Mouse (Mus musculus): ENCODE measurements around the gene Kdm6a. TPM values are rescaled to one million over a fixed set of nuclear protein-coding genes. Genes with fewer than 3 reads are reported as not detected.

The Kdm6a gene
- polyA plus RNA-seq, 1 experiment from 2014 or later, result 39.9 TPM

DNA sequence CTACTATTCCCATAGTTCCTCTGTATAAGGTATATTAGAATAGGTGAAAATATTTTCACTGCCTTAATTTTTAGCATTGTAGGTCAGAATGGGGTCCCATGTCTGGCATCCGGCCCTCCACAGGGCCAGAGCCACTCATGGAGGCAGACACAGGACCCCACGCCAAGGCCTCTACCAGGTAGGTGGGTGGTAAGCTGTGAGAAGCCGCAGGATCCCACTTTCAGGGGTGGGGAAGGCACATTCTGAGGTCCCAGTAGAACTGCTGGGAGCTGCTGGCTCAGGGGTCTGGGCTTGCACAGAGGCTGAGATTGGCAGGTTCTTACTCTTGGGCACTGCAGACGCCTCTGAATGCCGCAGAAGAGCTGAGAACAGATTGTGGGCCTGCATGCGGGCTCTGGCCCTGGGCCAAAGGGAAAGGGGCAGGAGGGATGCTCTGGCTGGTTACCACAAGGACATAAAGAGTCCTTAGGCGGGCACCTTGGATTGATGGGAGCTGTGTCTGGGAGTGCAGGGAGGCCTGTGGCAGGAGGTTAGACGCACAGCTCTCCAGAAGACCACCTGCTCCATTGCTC is 95.9 kb downstream of the Kdm6a start:
- Histone ChIP-seq H3K4me2 (ENCODE audit: low read depth) (no peak overlapping the region), H3K9ac (ENCODE audit: low read length) (no peak overlapping the region), H3K27me3 (ENCODE audit: control insufficient read depth, insufficient read depth, low read length) (no peaks in the 10 kb centered on the region), H3K4me3 (ENCODE audit: low read depth, low read length) (no peak overlapping the region), H3K4me1 (ENCODE audit: control insufficient read depth, insufficient read depth, low read length) (no peaks in the 10 kb centered on the region), H3K36me3 (ENCODE audit: control insufficient read depth, insufficient read depth, low read length) (peaks cover 2% of the 10 kb centered on the region; the same call in 1 of the 2 replicates), H3K27ac (ENCODE audit: low read depth, low read length) (no peak overlapping the region), H3K9me3 (ENCODE audit: control insufficient read depth, low read length) (no peaks in the 10 kb centered on the region)
- WGBS, result 94% methylated on average over 8 of the region's 8 CpGs
- ATAC-seq (ENCODE audit: insufficient read depth, low FRiP score, low TSS enrichment), result no peak
- no peak for DNase-seq (ENCODE audit: low spot score)

DNA sequence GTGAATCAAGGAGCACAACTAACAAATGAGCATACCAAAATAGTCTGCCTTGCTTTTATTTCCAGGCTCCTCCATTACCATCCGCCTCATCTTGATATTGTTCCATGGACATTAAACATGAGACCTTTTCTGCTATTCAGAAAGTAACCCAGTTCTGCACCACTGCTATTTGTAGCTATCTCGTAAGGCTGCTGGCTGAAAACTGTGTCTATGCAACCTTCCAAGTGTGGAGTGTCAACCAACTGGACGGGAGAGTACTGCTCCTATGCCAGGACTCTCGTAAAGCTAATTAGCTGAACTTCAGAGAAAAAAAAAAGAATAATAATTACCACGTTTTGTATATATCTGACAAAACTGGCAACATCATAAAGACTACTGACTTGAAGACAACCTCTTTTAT is 116.2 kb downstream of the Kdm6a start:
- no peaks in the 10 kb centered on the region for H3K36me3 ChIP-seq (ENCODE audit: control insufficient read depth, insufficient read depth, low read length)
- no peak overlapping the region for H3K9ac ChIP-seq (ENCODE audit: low read length)
- H3K4me3 ChIP-seq (ENCODE audit: low read depth, low read length), result no peak overlapping the region
- no peaks in the 10 kb centered on the region for H3K9me3 ChIP-seq (ENCODE audit: control insufficient read depth, low read length)
- no peaks in the 10 kb centered on the region for H3K27me3 ChIP-seq (ENCODE audit: control insufficient read depth, insufficient read depth, low read length)
- DNase-seq (ENCODE audit: low spot score), result no peak
- H3K4me2 ChIP-seq (ENCODE audit: low read depth), result no peak overlapping the region
- no peak overlapping the region for H3K27ac ChIP-seq (ENCODE audit: low read depth, low read length)
- no peak for ATAC-seq (ENCODE audit: insufficient read depth, low FRiP score, low TSS enrichment)
- 88% methylated on average over 5 of the region's 5 CpGs for WGBS
- H3K4me1 ChIP-seq (ENCODE audit: control insufficient read depth, insufficient read depth, low read length), result no peaks in the 10 kb centered on the region

DNA sequence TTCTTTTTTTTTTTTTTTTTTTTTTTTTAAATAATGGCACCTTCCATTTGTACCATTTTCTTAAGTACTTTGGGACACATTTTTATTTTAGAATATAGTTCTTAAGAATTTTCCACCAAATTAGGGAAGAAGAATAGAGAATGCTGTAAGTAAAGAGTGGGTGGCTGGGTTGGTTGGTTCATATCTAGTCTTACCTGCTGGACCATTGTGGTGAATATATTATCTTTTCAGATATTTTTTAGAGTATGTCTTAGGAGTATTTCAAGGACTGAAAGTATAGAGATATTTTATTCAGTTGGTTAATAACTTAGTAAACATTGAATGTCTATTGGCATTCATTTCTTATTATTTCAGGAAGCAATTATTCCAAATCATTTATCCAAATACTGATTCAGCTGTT is 117.8 kb downstream of the Kdm6a start:
- ATAC-seq (ENCODE audit: insufficient read depth, low FRiP score, low TSS enrichment) (no peak), DNase-seq (ENCODE audit: low spot score) (no peak)
- H3K36me3 ChIP-seq (ENCODE audit: control insufficient read depth, insufficient read depth, low read length), result no peaks in the 10 kb centered on the region
- H3K27ac ChIP-seq (ENCODE audit: low read depth, low read length), result no peak overlapping the region
- H3K9me3 ChIP-seq (ENCODE audit: control insufficient read depth, low read length), result no peaks in the 10 kb centered on the region
- no peak overlapping the region for H3K9ac ChIP-seq (ENCODE audit: low read length)
- no peak overlapping the region for H3K4me3 ChIP-seq (ENCODE audit: low read depth, low read length)
- H3K27me3 ChIP-seq (ENCODE audit: control insufficient read depth, insufficient read depth, low read length), result no peaks in the 10 kb centered on the region
- no peaks in the 10 kb centered on the region for H3K4me1 ChIP-seq (ENCODE audit: control insufficient read depth, insufficient read depth, low read length)
- no peak overlapping the region for H3K4me2 ChIP-seq (ENCODE audit: low read depth)

Other genes with a start within 250 kb of the Kdm6a start
- gene Dusp21, start 16.7 kb upstream of the Kdm6a start, polyA plus RNA-seq (2014; fragmentation: Nextera tagmentation; extraction: Ambion mirVana), result not detected in 2 replicates

Measured in neural tube, embryonic 11.5 days (tissue).